Mouse (Mus musculus) gastrocnemius, adult 8-10 months (tissue): ENCODE measurements at regions not wholly inside any gene's neighbourhood (a gene's known extent, or its start where the extent isn't known, plus 50 kb on each side); places are given as distances from the start of the nearest gene placed in this dataset.
"Not testable (repeated sequence)": the region's sequence is repeated elsewhere in the genome, so short reads cannot be mapped to it uniquely, and the experiment has no call there.

Source experiments
- DNase-seq, 2 experiments: peaks; one replicate each; pipeline ENCODE4 v3.0.0; 2022; ENCODE audit warnings: low spot score in 2 of 2

DNA sequence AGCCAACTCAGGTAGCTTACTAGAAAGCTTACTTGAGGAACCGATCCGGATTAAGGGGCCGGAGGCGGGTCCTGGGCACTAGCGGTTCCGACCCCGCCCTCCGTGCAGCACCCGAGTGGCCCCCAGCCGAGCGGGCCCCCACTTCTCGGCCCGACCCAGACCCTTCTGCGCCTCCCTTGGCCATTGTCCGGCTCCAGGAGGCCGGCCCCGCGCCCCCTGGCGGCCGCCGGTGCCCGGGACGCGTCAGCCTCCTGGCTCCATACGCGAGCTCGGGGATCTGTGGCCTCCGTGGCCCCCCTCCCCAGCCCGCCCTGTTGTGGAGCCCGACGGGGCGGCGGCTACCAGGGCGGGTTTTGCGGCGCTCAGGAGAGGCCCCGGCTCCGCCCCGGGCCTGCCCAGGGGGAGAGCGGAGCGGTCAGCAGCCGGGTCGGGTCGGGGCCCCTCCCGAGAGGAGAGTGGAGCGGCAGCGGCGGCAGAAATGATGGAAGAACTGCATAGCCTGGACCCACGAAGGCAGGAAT is 94.3 kb upstream of the Zfp986 start:
- DNase-seq: peak; percentile 3 to 8

DNA sequence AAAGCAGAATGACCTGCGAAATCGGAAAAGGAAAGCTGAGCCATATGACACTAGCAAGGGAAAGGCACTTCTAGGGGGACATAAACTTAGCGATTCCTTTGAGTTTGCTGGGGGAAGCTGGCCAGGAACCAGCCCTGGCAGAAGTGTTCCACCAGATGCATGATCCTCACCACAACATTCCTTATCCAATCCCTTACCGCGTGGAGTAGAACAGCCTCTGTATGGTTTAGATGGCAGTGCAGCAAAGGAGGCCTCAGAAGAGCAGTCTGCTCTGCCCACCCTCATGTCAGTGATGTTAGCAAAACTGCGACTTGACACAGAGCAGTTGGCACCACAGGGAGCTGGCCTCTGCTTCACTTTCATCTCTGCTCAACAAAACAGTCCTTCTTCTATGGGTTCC is 93.7 kb upstream of the Zfp986 start:
- DNase-seq: not testable (repeated sequence)

DNA sequence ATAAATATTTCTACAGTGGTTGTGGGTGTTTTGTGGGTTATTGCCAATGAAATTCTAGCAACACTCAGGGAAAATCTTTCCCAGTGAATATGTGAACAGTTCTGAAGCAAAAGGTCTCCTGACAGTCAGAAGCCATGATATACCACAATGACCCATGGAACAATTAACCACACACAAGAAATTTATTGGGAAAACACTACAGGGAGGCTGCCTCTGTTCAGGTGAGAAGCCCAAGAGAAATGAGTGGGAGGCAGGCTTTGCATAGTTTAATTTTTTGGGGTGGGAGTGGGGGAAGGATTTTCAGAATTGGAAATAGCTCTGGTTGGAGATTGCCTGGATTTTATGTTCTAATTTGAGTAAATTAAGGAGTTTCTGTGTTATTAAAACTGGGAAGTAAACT is 92.1 kb upstream of the Zfp986 start:
- DNase-seq: not testable (repeated sequence)

DNA sequence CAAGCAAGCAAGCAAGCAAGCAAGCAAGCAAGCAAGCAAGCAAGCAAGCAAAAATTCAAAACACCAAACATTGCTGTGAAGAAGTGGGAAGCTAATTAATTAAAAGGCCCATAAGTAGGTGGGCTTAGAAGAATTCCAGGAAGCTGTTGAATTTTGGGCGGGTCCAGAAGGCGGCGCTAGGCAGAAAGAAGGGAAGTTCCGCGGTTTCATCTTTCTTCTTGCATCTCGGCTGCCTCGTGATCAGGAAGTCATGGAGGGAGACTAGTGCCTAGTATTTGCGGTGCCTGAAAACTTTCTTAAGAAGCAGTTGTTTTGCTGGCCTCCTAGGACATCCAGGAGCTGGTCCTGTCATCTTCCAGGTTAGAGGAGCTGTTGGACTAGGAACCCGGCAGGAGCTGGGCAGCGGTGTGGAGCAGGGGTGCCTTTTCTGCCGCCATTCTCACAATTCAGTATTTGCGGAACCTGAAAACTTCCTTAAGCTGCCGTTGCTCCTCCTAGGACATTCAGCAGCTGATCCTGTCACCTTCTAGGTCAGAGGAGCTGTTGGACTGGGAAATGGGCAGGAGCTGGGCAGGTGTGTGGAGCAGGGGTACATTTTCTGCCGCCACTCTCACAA is 87.2 kb upstream of the Zfp986 start:
- DNase-seq: not testable (repeated sequence)

DNA sequence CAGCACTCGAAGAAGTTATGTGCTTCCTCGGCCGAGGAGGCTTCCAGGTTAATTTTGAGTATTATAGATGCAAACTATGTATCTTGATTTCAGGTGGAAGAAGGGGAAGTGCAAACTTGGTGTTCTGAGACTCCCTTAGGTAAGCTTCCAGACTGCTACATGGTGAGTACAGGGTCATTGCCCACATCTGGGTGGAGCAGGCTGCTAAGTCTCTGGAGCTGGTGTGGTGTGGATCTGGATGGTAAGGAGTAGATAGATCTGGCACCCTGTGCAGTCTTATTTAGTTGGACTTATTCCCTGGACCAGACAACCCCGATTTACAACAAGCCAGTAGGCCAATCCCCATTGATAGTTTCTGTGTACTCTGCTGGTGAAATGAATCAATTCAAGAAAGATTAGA is 53.9 kb upstream of the Zfp986 start:
- not testable (repeated sequence) for DNase-seq
